Mouse (Mus musculus) thymus, adult 2 months (tissue): ENCODE measurements around the gene Proca1.

ENCODE experiments used
- CTCF ChIP-seq: fragments of 200-500 bp; IDR thresholded peaks from 2 replicates; pipeline ENCODE4 v1.5.1; 2012; ENCODE audit warnings: mild to moderate bottlenecking, control low read depth, low read length, moderate library complexity, borderline replicate concordance; ENCODE audit not compliant: control insufficient read depth, poor library complexity, insufficient read depth; ENCODE audit errors: extremely low read depth
- POLR2A ChIP-seq: fragments of 200-500 bp; IDR thresholded peaks from 2 replicates; pipeline ENCODE4 v1.6.1; 2012; ENCODE audit warnings: mild to moderate bottlenecking, low read length, control low read depth, moderate library complexity; ENCODE audit not compliant: control insufficient read depth, poor library complexity, insufficient read depth; ENCODE audit errors: extremely low read depth

GRCm38 (mm10) chr11:78161169-78161568 is 32.0 kb upstream of the Proca1 start:
- TF ChIP-seq CTCF (no peak), POLR2A (no peak)
